In the genomic region with DNA sequence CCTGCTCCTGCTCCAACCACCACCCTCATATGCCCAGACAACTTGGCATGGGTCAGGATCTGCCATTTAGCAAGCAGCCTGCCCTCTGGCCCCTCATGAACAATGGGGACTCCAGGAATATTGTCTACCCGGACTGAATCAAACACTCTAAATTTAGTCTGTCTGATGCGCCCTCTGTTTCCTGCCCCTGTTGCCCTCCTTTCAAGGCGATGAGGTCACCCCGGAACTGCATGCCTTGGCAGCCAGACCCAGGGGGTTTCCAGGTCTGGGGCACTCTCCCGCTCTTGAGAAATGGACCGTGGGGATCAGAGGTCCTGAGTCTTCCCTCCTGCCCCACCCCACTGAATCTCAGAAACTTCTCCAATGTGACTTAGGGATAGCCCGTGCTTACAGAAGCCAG, we compare ENCODE assay signal across 1 mouse cellular context.
TF ChIP-seq lines count a peak whose summit lies in the region.

No protein-coding gene starts in this region.

TF ChIP-seq in CH12.LX, 34 proteins besides CTCF, POLR2A, EP300 and RAD21 (continued from another document):
- no peak for TF ChIP-seq MXI1 (IDR thresholded peaks at IDR 0.05; ENCODE audit: low read depth, low read length)
- no peak for TF ChIP-seq UBTF (IDR thresholded peaks at IDR 0.05; ENCODE audit: low read depth, low read length)
- no peak for TF ChIP-seq ZC3H11A (IDR thresholded peaks at IDR 0.05; ENCODE audit: low read depth, low read length)
- no peak for TF ChIP-seq NRF1 (IDR thresholded peaks at IDR 0.05; ENCODE audit: low read depth, low read length)
- TF ChIP-seq BHLHE40 (IDR thresholded peaks at IDR 0.05; ENCODE audit: low read depth, low read length) = peak; percentile 23; the same call in 1 of the 2 replicates
- TF ChIP-seq IRF4 (IDR thresholded peaks at IDR 0.05; ENCODE audit: low read depth, low read length) = 0 out of 2 replicates have a peak, but pooled peaks have one; percentile 24
- TF ChIP-seq RCOR1 (conservative IDR thresholded peaks at IDR 0.05; ENCODE audit: low read depth, low read length) = no peak
- TF ChIP-seq HCFC1 (IDR thresholded peaks at IDR 0.05; ENCODE audit: low read depth, low read length) = no peak
- TF ChIP-seq MEF2A (IDR thresholded peaks at IDR 0.05; ENCODE audit: borderline replicate concordance, low read depth, low read length) = peak; percentile 80; the same call in 1 of the 2 replicates
- TF ChIP-seq USF1 (IDR thresholded peaks at IDR 0.05; ENCODE audit: low read depth, low read length) = no peak
- TF ChIP-seq JUND (conservative IDR thresholded peaks at IDR 0.05; ENCODE audit: low read depth, low read length) = 0 out of 2 replicates have a peak, but pooled peaks have one; percentile 35
- TF ChIP-seq ZKSCAN1 (IDR thresholded peaks at IDR 0.05; ENCODE audit: borderline replicate concordance, low read depth, low read length) = no peak
- no peak for TF ChIP-seq USF2 (conservative IDR thresholded peaks at IDR 0.05; ENCODE audit: low read depth, low read length)
- TF ChIP-seq ELF1 (IDR thresholded peaks at IDR 0.05; ENCODE audit: low read depth, low read length) = peak; percentile 64; the same call in 1 of the 2 replicates
- no peak for TF ChIP-seq CHD2 (IDR thresholded peaks at IDR 0.05; ENCODE audit: low read length)
